Mouse (Mus musculus): Measurements from ENCODE around the gene Itga8.

DNA sequence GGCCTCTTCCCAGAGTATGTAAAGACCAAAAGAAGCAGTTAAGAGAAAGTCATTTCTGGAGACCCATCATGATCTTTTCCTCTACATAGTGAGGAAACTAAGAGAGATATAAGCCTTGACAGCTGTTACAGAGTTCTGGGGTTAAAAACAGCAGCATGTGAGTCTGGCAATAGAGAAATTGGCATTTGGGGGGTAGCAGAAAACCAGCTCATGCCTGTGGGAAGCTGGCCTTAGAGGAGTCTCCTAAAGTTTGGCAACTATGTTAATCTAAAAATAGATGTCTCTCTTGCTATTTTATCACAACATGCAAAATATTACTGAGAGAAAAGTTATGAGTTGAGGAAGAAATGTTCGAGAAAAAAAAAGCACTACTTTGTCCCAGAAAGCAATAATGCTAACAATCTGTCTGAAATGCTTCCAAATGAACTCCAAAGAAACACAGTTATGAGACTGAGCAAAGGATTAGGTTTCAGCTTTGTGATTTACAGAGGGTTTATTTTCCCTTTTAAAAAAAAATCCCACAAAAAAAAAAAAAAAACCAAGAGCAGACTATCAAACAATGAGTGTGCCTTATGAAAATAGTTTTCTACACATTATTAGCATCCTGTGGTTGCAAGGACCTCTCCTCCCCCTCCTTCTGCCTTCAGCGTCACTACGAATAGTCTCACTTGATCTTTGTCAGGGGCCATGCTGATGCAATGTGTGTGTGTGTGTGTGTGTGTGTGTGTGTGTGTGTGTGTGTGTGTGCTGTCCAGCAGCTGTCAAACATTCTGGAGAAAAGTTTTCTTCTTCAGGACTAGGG is 88.9 kb downstream of the Itga8 start:
- no peak for TF ChIP-seq CTCF (IDR thresholded peaks at IDR 0.05; ENCODE audit: low read depth, low read length)
- TF ChIP-seq GATA2 (IDR thresholded peaks at IDR 0.05; ENCODE audit: borderline replicate concordance, low read depth, low read length): no peak
- TF ChIP-seq TAL1 (conservative IDR thresholded peaks at IDR 0.05; ENCODE audit: low read depth, low read length): no peak
- TF ChIP-seq GATA1 (IDR thresholded peaks at IDR 0.05; ENCODE audit: borderline replicate concordance, low read length): no peak
- no peak for TF ChIP-seq POLR2AphosphoS5 (IDR thresholded peaks at IDR 0.05; ENCODE audit: insufficient replicate concordance, low read depth, low read length)

Measured in G1E (cell line).